Mouse (Mus musculus): ENCODE measurements at regions not wholly inside any gene's neighbourhood (a gene's known extent, or its start where the extent isn't known, plus 50 kb on each side); places are given as distances from the start of the nearest gene placed in this dataset.

GRCm38 (mm10) chr12:27765948-27766347, 423.6 kb upstream of the Sox11 start:
- Histone ChIP-seq H3K4me1 (ENCODE audit: insufficient read depth, low read length) (no peaks in the 10 kb centered on the region), H3K4me3 (ENCODE audit: low read depth, low read length) (no peak overlapping the region), H3K27ac (ENCODE audit: low read depth, low read length) (no peak overlapping the region), H3K27me3 (ENCODE audit: insufficient read depth, low read length) (no peaks in the 10 kb centered on the region), H3K9ac (replicated peaks; ENCODE audit: low read length, poor library complexity, severe bottlenecking) (no peak overlapping the region), H3K4me2 (ENCODE audit: low read depth, low read length, poor library complexity, severe bottlenecking) (no peak overlapping the region), H3K36me3 (ENCODE audit: insufficient read depth, low read length) (no peaks in the 10 kb centered on the region), H3K9me3 (ENCODE audit: low read length) (no peaks in the 10 kb centered on the region)
- ATAC-seq (ENCODE audit: low FRiP score) (no peak), DNase-seq (ENCODE audit: low spot score) (no peak)
- 71% methylated on average over 1 of the region's 1 CpGs for WGBS
- no peak for TF ChIP-seq CTCF (IDR thresholded peaks at IDR 0.05)

GRCm38 (mm10) chr12:27759016-27759415, 416.6 kb upstream of the Sox11 start:
- Histone ChIP-seq H3K27ac (ENCODE audit: low read depth, low read length) (no peak overlapping the region), H3K36me3 (ENCODE audit: insufficient read depth, low read length) (no peaks in the 10 kb centered on the region), H3K4me1 (ENCODE audit: insufficient read depth, low read length) (no peaks in the 10 kb centered on the region), H3K9ac (replicated peaks; ENCODE audit: low read length, poor library complexity, severe bottlenecking) (no peak overlapping the region), H3K4me3 (ENCODE audit: low read depth, low read length) (no peak overlapping the region), H3K9me3 (ENCODE audit: low read length) (no peaks in the 10 kb centered on the region), H3K4me2 (ENCODE audit: low read depth, low read length, poor library complexity, severe bottlenecking) (no peak overlapping the region), H3K27me3 (ENCODE audit: insufficient read depth, low read length) (no peaks in the 10 kb centered on the region)
- no peak for ATAC-seq (ENCODE audit: low FRiP score)
- DNase-seq (ENCODE audit: low spot score): no peak
- TF ChIP-seq CTCF (IDR thresholded peaks at IDR 0.05): no peak

GRCm38 (mm10) chr12:27757641-27758040, 415.3 kb upstream of the Sox11 start:
- ATAC-seq (ENCODE audit: low FRiP score) (no peak), DNase-seq (ENCODE audit: low spot score) (no peak)
- H3K4me1 ChIP-seq (ENCODE audit: insufficient read depth, low read length): no peaks in the 10 kb centered on the region
- H3K27me3 ChIP-seq (ENCODE audit: insufficient read depth, low read length): no peaks in the 10 kb centered on the region
- H3K9me3 ChIP-seq (ENCODE audit: low read length): no peaks in the 10 kb centered on the region
- no peak overlapping the region for H3K4me2 ChIP-seq (ENCODE audit: low read depth, low read length, poor library complexity, severe bottlenecking)
- no peak for TF ChIP-seq CTCF (IDR thresholded peaks at IDR 0.05)
- H3K36me3 ChIP-seq (ENCODE audit: insufficient read depth, low read length): no peaks in the 10 kb centered on the region
- no peak overlapping the region for H3K4me3 ChIP-seq (ENCODE audit: low read depth, low read length)
- no peak overlapping the region for H3K9ac ChIP-seq (replicated peaks; ENCODE audit: low read length, poor library complexity, severe bottlenecking)
- no peak overlapping the region for H3K27ac ChIP-seq (ENCODE audit: low read depth, low read length)

GRCm38 (mm10) chr12:27724619-27725200, 382.3 kb upstream of the Sox11 start:
- H3K36me3 ChIP-seq (ENCODE audit: insufficient read depth, low read length): no peaks in the 10 kb centered on the region
- no peak overlapping the region for H3K9ac ChIP-seq (replicated peaks; ENCODE audit: low read length, poor library complexity, severe bottlenecking)
- TF ChIP-seq CTCF (IDR thresholded peaks at IDR 0.05): no peak
- 57% methylated on average over 5 of the region's 5 CpGs for WGBS
- ATAC-seq (ENCODE audit: low FRiP score) (no peak), DNase-seq (ENCODE audit: low spot score) (peak; percentile 59)
- no peak overlapping the region for H3K27ac ChIP-seq (ENCODE audit: low read depth, low read length)
- H3K27me3 ChIP-seq (ENCODE audit: insufficient read depth, low read length): no peaks in the 10 kb centered on the region
- no peak overlapping the region for H3K4me3 ChIP-seq (ENCODE audit: low read depth, low read length)
- H3K4me1 ChIP-seq (ENCODE audit: insufficient read depth, low read length): no peaks in the 10 kb centered on the region
- H3K4me2 ChIP-seq (ENCODE audit: low read depth, low read length, poor library complexity, severe bottlenecking): no peak overlapping the region
- H3K9me3 ChIP-seq (ENCODE audit: low read length): no peaks in the 10 kb centered on the region

- H3K27ac ChIP-seq (ENCODE audit: low read depth, low read length): no peak overlapping the region
- H3K9me3 ChIP-seq (ENCODE audit: low read length): no peaks in the 10 kb centered on the region
- DNase-seq (ENCODE audit: low spot score): no peak
- H3K4me1 ChIP-seq (ENCODE audit: insufficient read depth, low read length): no peaks in the 10 kb centered on the region
- H3K4me3 ChIP-seq (ENCODE audit: low read depth, low read length): no peak overlapping the region
- no peak for TF ChIP-seq CTCF (IDR thresholded peaks at IDR 0.05)
- H3K36me3 ChIP-seq (ENCODE audit: insufficient read depth, low read length): no peaks in the 10 kb centered on the region
- no peak for ATAC-seq (ENCODE audit: low FRiP score)
- H3K9ac ChIP-seq (replicated peaks; ENCODE audit: low read length, poor library complexity, severe bottlenecking): no peak overlapping the region
- no peak overlapping the region for H3K4me2 ChIP-seq (ENCODE audit: low read depth, low read length, poor library complexity, severe bottlenecking)
- no peaks in the 10 kb centered on the region for H3K27me3 ChIP-seq (ENCODE audit: insufficient read depth, low read length)
These were observed 338.1 kb upstream of the Sox11 start for GRCm38 (mm10) chr12:27680459-27680858.

GRCm38 (mm10) chr12:27673404-27673803, 331.0 kb upstream of the Sox11 start:
- peak; percentile 24 for DNase-seq (ENCODE audit: low spot score)
- no peaks in the 10 kb centered on the region for H3K27me3 ChIP-seq (ENCODE audit: insufficient read depth, low read length)
- TF ChIP-seq CTCF (IDR thresholded peaks at IDR 0.05): no peak

More at GRCm38 (mm10) chr12:27673404-27673803, 331.0 kb upstream of the Sox11 start:
- Histone ChIP-seq H3K4me1 (ENCODE audit: insufficient read depth, low read length) (0 out of 2 replicates have a peak, but pooled peaks cover 8% of the 10 kb centered on the region), H3K9me3 (ENCODE audit: low read length) (no peaks in the 10 kb centered on the region), H3K4me2 (ENCODE audit: low read depth, low read length, poor library complexity, severe bottlenecking) (no peak overlapping the region), H3K4me3 (ENCODE audit: low read depth, low read length) (no peak overlapping the region), H3K36me3 (ENCODE audit: insufficient read depth, low read length) (no peaks in the 10 kb centered on the region), H3K9ac (replicated peaks; ENCODE audit: low read length, poor library complexity, severe bottlenecking) (no peak overlapping the region), H3K27ac (ENCODE audit: low read depth, low read length) (no peak overlapping the region)
- no peak for ATAC-seq (ENCODE audit: low FRiP score)

Measured in midbrain, postnatal 0 days (tissue).